Mouse (Mus musculus) kidney, adult 18-20 months (tissue): ENCODE measurements around the gene Apba3.

Experiments
- DNase-seq: peaks from one replicate; pipeline ENCODE4 v3.0.0; 2021

Apba3 gene

DNA sequence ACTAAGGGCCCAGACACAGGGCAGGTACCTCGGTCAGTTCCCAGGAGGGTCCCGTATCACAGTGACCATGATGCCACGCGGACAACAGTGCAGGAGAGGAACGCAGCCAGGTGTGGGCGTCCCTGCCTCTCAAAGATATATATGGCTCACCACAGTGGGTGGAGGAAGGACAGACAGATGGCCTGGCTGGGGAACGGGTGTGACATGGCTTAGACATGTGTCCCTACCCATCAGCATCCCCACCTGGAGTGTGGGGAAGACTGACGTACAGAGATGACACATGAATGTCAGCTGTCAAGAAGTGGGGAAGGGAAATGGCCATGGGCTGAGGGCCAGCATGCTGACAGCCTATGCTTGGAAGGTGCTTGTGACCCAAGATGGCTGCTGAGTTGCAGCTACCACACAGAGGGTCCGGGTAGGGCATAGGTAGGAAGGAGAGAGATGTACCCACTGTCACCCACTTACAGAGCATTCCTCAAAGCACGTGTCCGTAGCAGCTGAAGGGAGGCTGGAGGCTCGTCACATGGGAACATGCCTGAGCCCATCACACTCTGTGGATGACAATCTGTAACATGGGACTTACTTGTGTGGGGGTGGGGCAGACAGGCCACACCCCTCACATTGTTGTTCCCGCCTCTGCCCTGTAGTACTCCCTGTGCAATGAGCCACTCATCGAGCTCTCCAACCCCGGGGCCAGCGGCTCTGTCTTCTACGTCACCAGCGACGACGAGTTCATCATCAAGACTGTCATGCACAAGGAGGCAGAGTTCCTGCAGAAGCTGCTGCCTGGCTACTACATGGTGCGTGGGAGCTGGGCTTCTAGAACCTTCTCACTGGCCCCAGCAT, 40.3 kb downstream of the Apba3 start:
- DNase-seq, result no peak

DNA sequence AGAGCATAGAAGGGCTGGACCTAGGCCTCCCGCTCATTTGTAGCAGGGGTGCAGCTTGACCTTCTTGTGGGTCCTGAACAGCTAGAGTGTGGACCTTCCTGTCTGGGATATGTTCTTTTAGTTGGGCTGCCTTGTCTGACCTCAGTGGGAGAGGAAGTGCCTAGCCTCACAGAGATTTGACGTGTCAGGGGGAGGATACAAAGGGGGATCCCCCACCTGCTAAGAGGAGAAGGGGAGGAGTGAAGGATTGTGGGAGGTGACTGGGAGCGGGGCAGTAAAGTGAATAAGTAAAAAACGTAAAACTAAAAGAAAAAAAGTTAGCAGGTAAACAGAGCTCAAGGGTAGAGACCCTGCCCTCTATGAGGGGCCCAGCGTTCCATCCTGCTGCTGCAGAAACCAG, 42.8 kb downstream of the Apba3 start:
- no peak for DNase-seq

DNA sequence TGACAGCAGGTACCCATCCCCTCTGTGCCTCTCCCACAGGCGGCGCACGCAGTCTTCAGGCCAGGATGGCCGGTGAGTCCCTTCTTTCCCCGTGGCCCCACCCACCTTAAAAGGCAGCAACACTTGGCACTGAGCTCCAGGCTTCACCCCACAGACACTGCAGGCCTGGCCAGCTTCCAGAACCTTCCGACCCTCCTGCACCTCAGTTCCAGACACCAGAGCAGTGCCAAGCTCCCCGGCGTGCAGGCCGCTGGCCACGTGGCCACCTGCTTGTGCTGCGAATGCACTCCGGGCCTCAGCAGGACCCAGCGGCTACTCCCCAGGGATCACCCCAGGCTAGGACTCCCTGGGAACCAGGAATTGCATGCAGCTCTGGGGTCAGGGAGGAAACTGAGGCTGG, 46.8 kb downstream of the Apba3 start:
- no peak for DNase-seq

DNA sequence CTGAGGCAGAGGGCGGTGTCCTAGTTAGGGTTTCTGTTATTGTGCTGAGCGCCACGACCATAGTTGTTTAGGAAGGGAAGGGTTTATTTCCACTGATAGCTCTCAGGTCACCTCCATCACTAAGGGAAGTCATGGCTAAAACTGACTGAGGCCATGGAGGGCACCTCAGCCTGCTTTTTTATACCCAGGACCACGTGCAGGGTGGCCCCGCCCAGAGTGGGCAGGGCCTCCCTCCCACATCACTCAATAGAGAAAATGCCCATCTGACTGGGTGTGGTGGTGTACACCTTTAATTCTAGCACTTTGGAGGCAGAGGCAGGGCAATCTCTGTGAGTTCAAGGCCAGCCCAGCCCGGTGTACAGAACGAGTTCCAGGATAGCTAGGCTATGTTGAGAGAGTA, 47.4 kb downstream of the Apba3 start:
- no peak for DNase-seq

DNA sequence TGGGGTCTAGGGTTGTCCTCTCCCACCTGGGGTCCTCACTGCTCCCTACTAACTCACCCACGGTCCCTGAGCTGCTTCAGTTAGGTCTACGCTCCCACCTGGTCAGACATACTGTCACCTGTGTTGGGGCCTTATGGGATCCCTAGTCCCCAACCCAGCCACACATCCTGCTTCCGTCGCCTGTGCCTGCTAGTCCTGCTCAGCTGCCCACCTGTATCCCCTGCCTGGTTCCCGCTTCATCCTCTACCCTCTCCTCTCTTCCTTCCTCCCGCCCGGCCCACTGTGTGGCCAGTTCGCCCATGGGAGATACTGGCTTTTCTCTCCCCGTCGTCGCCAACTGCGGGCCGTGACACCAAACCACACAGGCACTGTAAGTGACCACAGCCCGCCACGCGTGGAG, 48.8 kb downstream of the Apba3 start:
- DNase-seq, result no peak

DNA sequence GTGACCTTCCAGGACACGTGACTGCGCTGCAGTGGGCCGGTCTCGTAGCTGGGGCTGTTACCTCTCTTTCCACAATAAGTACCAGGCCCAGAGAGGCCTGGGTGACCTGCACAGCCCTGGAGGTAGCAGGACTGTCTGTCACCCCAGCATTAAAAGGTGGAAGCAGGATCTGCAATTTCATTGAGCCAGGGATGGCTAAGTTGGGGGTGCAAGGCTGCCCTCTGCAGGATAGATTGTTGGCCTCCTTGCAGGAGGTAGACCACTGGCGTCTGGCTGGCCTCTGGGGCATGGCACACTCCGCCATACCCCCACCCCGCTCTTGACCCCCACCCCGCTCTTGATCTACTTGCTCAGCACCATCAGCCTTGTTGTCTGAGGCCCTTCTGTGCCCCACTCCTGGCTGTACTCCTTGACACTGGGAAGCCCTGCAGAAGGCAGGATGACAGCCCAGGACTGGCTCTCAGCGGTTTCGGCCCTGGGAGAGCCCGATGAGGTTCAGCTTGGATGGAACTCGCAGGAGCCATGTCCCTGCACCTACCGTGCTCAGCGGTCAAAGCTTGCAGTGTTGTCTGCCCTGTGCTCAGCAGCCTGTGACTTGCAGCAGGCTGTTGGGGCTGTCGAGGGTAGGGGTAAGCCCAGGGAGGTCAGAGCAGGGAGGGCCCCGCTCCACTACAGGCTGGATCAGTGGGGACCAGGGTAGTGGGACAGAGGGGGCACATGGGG, 49.7 kb downstream of the Apba3 start:
- peak; percentile 46 for DNase-seq

DNA sequence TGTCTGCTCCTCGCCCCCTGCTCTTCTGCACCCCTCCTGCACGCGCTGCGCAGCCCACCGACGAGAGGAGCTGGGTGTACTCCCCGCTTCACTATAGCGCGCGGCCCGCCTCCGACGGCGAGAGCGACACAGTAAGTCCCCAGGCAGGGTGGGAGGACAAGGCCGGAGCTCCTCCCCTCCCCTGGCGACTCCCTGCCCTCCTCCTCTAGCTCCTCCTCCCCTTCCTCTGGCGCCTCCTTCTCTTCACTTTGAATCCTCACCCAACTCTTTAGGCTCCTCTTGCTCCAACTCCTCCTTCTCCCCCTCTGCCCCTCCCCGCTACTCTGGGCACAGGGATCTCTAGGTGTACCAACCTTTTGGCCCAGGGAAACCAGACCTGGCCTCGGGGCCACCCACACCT, 50.5 kb downstream of the Apba3 start:
- peak; percentile 69 for DNase-seq

DNA sequence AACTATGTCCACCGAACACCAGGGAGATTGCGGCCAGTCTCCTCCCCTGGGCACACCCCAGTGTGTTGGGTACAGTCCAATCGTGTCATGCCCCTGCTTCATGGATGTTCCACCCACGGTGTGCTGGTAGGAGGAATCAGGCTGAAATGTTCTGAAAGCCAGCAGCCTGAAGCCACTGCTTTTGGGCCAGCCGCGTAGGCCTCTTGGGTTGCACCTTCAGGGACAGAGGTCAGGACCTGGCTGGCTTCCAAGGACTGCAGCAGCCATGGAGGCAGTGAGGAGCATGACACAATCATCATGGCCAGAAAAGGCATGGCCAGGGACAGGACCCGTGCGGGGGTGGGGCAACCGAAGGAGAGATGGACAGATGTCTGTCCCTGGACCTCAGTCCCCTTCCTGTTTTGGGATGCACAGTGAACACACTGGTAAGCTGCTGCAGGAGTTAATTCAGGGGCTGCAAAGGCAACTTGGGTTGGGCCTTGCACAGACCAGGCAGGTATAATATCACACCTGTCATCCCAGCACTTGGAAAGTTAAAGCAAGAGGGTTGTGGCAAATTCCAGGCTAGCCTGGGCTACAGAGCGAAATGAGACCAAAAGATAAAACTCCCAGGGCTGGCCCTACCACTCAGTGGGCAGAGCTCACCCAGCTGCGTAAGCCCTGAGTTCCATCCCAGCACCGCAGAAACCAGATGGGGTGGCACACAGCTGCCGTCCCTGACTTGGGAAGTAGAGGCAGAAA, 52.0 kb downstream of the Apba3 start:
- DNase-seq, result peak; percentile 39

DNA sequence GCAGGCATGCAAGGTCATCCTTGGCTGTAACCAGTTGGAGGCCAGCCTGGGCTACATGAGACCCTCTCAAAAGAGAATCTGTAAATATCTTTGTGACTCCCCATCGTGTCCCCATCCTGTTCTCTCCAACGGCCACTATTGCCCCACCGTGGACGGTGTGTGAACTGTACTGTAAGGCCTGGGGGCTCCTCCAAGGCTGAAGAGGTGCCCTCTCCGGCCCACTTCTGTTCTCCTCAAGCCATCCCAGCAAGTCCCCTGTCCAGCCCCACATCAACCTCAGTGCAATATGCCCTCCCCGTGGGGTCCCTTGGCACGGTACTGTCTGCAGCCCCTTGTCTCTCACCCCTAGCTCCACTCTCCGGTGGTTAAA, 52.6 kb downstream of the Apba3 start:
- DNase-seq, result no peak

DNA sequence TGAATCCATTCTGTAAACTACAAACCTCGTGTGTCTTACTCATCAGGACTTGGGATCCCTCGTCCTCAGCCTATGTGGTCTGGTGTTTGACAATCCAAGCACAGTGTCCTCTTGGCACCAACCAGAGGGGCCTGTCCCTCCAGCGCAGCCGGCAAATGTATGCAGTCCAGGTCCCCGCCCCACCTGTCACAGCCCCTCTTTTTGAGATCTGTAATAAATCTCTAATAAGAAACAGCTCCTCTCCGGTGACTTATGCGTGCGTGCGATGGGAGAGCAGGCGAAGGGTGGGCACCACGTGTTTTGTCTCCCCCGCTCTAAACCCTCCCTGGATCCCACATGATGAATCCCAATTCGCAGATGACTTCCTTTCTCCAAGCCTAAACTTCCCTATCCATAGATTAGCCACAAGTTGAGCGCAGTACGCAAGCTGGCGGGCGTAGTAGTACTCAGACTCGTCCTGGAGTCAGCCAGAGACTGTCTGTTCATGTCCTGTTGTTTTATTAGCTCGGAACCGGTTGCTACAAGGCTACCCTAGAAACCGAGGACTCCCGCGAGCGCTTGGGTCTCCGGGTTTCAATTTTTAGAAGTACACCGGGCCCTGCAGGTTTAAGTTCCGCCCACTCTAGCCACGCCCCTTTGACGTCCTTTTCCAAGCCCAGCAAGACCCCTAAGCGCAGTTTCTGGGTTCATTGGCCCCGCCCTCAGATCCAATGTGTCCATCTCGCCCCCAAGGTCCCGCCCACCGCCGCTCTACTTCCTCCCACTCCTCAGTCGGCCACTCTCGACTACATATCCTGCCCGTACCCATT, 53.2 kb downstream of the Apba3 start:
- no peak for DNase-seq

DNA sequence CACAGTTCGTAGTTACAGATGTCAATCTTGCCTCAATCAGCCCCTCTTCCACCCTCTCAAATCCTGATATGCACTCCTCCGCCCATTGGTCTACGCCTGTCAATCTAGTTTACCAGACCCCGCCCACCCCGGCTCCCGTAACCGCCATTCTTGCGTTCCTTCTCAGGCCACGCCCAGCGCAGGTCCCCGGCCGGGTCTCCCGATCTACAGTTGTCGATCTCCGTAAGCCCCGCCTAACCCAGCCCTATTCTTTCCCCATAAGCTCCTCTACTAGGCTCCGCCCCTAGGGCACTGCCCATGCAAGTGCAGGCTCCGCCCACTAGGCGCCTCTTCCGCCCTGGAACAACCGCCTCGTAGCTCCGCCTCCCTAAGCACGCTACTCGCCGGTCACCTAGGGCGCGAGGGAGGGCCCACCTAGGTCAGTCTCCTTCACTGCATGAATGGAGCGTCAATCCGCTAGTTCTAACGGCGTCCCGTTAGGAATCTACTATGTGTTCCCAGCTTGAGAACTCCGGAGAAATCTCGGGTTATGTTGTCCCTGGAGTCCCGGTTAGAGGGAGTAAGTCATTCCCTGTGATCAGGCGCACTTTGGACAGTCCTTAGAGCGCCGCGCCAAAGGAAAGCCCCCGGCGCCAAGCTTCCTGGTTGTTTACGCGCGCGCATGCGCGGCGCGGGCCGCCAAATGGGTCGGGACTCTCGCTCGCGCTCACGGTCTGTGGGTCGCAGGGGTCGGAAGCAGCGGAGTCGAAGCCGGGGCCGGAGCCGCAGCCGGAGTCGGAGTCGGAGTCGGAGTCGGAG, 54.0 kb downstream of the Apba3 start, which contains the start of gene Cactin:
Gene Cactin (plus strand): TSS at position 554 of the 798 bp plus-strand sequence.
- peak; percentile 98 for DNase-seq

DNA sequence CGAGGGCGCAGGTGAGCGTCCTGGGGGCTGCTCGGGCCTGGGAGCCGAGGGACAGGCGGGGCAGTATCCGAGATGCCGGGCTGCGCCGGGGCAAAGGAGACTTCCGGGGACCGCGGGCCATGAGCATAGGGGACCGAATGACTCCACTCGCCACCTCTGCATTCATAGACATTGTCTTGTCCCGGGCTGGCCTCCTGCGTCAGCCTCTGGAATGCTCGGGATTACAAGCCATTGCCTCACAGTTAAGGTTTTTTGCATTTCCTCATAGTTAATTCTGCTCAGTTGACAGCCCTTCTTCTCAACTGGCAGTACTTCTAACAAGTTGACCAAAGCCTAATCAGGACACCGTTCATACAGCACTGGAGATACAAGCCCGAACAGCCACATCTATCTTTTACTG, 54.7 kb downstream of the Apba3 start:
- DNase-seq, result no peak

DNA sequence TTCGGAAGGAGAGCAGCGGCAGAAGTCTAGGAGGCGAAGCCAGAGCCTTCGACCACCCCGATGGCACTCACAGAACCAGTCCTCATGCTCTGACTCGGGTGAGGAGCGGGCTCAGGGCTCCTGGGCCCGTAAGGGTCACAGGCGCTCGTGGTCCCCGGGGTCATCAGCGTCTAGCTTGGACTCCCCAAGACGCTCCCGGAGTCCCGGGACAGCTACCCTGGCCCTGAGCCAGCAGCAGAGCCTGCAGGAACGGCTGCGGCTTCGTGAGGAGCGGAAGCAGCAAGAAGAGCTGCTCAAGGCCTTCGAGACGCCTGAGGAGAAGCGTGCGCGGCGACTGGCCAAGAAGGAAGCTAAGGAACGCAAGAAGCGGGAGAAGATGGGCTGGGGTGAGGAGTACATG, 55.7 kb downstream of the Apba3 start:
- DNase-seq, result no peak
